Mouse (Mus musculus) embryonic facial prominence, embryonic 13.5 days (tissue): ENCODE measurements around the gene Gm5134. TPM values are rescaled to one million over a fixed set of nuclear protein-coding genes. Genes with fewer than 3 reads are reported as not detected.

Experiments used
- ATAC-seq: fragments of 200-750 bp; cut with Nextera tagmentation; 2 replicates; pipeline ENCODE4 v1.8.0; 2017; ENCODE audit warnings: low read depth; ENCODE audit not compliant: insufficient number of reproducible peaks, insufficient read depth, low FRiP score, low TSS enrichment
- H3K27ac ChIP-seq: fragments of 300-500 bp; sonication (generic); 2 replicates; pipeline ENCODE4 v1.5.1; 2015; ENCODE audit warnings: moderate library complexity, mild to moderate bottlenecking, inconsistent platforms
- H3K27me3 ChIP-seq: fragments of 300-500 bp; sonication (generic); 2 replicates; pipeline ENCODE4 v1.6.1; 2015; ENCODE audit warnings: mild to moderate bottlenecking, inconsistent platforms
- H3K36me3 ChIP-seq: fragments of 300-500 bp; sonication (generic); 2 replicates; pipeline ENCODE4 v1.6.1; 2015; ENCODE audit warnings: mild to moderate bottlenecking, inconsistent platforms
- H3K4me1 ChIP-seq: fragments of 300-500 bp; sonication (generic); 2 replicates; pipeline ENCODE4 v1.6.1; 2015; ENCODE audit warnings: inconsistent platforms
- H3K4me2 ChIP-seq: fragments of 300-500 bp; sonication (generic); 2 replicates; pipeline ENCODE4 v1.6.1; 2015; ENCODE audit warnings: moderate library complexity, mild to moderate bottlenecking, inconsistent platforms
- H3K4me3 ChIP-seq: fragments of 300-500 bp; sonication (generic); 2 replicates; pipeline ENCODE4 v1.5.1; 2015; ENCODE audit warnings: mild to moderate bottlenecking, inconsistent platforms
- H3K9ac ChIP-seq: fragments of 300-500 bp; sonication (generic); 2 replicates; pipeline ENCODE4 v1.6.1; 2015; ENCODE audit warnings: mild to moderate bottlenecking, inconsistent platforms
- H3K9me3 ChIP-seq: fragments of 300-500 bp; sonication (generic); 2 replicates; pipeline ENCODE4 v1.6.1; 2016; ENCODE audit warnings: inconsistent platforms
- WGBS: fragments of 180-500 bp; shearing (Covaris S2); methylation state at CpG from one replicate; pipeline ENCODE4 v1.1.7; 2015; ENCODE audit warnings: mixed read lengths; 5-methylcytosine and 5-hydroxymethylcytosine counted together
- polyA plus RNA-seq: library from polyadenylated mRNA; unstranded; fragments of >200 nt; fragmentation: Nextera tagmentation; extraction: Ambion mirVana; gene quantifications from 2 replicates; pipeline ENCODE4 v1.2.1, GENCODE M21; 2015

The Gm5134 gene
- polyA plus RNA-seq, 1 experiment from 2014 or later = not detected

GRCm38 (mm10) chr10:76029276-76029675, 75.0 kb downstream of the Gm5134 start:
- Histone ChIP-seq H3K4me3 (no peak overlapping the region), H3K27ac (no peak overlapping the region), H3K4me1 (no peaks in the 10 kb centered on the region; the same call in 1 of the 2 replicates), H3K36me3 (no peaks in the 10 kb centered on the region), H3K9ac (no peak overlapping the region), H3K9me3 (peaks cover 5% of the 10 kb centered on the region; the same call in 1 of the 2 replicates), H3K4me2 (no peak overlapping the region), H3K27me3 (no peaks in the 10 kb centered on the region)
- ATAC-seq = no peak
- WGBS = 62% methylated on average over 5 of the region's 5 CpGs

- H3K9ac ChIP-seq = no peak overlapping the region
- ATAC-seq = no peak
- 59% methylated on average over 5 of the region's 5 CpGs for WGBS
- no peaks in the 10 kb centered on the region for H3K27me3 ChIP-seq
- peaks cover 8% of the 10 kb centered on the region for H3K36me3 ChIP-seq
- H3K27ac ChIP-seq = no peak overlapping the region
- no peak overlapping the region for H3K4me3 ChIP-seq
- no peaks in the 10 kb centered on the region for H3K9me3 ChIP-seq
- no peaks in the 10 kb centered on the region; the same call in 1 of the 2 replicates for H3K4me1 ChIP-seq
- H3K4me2 ChIP-seq = no peak overlapping the region
Measured at GRCm38 (mm10) chr10:76030496-76030895, 76.2 kb downstream of the Gm5134 start.

- WGBS = 50% methylated on average over 14 of the region's 14 CpGs
Measured at GRCm38 (mm10) chr10:76031511-76032401, 77.4 kb downstream of the Gm5134 start.

DNA sequence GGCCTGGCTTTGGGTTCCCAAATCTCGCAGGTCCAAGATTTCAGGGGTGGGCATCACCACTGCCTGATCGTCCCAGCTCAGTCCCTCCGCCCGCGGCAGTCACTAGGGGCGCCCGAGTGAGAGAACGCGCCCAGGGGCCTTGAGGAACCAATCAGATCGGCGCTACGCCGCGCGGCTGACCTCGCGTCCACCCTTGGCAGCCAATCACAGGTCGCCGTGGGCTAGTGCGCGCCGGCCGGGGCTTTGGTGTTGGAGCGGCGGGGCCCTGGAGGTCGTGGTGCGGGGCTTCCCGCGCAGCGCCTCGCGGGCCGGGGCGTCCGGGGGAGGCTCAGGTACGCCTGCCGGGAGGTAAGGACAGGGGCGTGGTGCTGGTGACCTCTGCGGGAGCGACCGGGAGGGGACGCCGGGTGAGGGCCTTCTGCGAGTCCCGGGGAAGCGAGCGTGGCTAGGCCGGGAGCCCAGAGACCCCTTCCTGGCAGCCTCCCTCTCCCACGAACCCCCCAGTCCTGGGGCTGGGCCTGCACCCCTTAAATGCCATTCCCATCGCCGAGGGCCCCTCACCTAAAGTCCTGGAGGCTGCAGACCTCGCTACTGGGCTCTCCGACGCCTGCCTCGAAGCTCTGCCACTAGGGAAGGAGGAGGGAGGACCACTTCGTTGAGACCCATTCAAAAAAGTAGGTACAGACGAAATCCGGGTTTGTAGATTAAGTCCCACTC, 78.2 kb downstream of the Gm5134 start, which contains the start of gene Zfp280b:
Gene Zfp280b, plus strand, starts transcription at position 249 of the 717 bp plus-strand sequence.
- Histone ChIP-seq H3K36me3 (peaks cover 22% of the 10 kb centered on the region), H3K4me3 (peak within 1 kb of the TSS; percentile 92), H3K9me3 (no peaks in the 10 kb centered on the region), H3K4me1 (no peaks in the 10 kb centered on the region; the same call in 1 of the 2 replicates), H3K9ac (peak within 1 kb of the TSS; percentile 97), H3K4me2 (peak within 1 kb of the TSS; percentile 78), H3K27ac (peak within 1 kb of the TSS; percentile 78), H3K27me3 (no peaks in the 10 kb centered on the region)
- WGBS = under 1% methylated on average over 56 of the region's 58 CpGs
- peak; percentile 96 for ATAC-seq

More at GRCm38 (mm10) chr10:76031511-76032401, 77.4 kb downstream of the Gm5134 start:
- Histone ChIP-seq H3K4me3 (peak overlapping the region; percentile 92), H3K9ac (peak overlapping the region; percentile 97), H3K4me2 (peak overlapping the region; percentile 78), H3K36me3 (peaks cover 14% of the 10 kb centered on the region), H3K27ac (0 out of 2 replicates have a peak overlapping the region, but pooled peaks have one; percentile 16), H3K27me3 (no peaks in the 10 kb centered on the region), H3K9me3 (no peaks in the 10 kb centered on the region), H3K4me1 (no peaks in the 10 kb centered on the region; the same call in 1 of the 2 replicates)
- ATAC-seq = no peak

GRCm38 (mm10) chr10:76033119-76033455, 78.8 kb downstream of the Gm5134 start:
- Histone ChIP-seq H3K27ac (peak overlapping the region; percentile 78; the same call in 1 of the 2 replicates), H3K9ac (peak overlapping the region; percentile 97)

GRCm38 (mm10) chr10:76034001-76034600, 79.8 kb downstream of the Gm5134 start:
- no peak overlapping the region for H3K9ac ChIP-seq
- H3K4me1 ChIP-seq = no peaks in the 10 kb centered on the region; the same call in 1 of the 2 replicates
- ATAC-seq = no peak
- H3K36me3 ChIP-seq = peaks cover 37% of the 10 kb centered on the region
- H3K9me3 ChIP-seq = no peaks in the 10 kb centered on the region
- H3K4me2 ChIP-seq = peak overlapping the region; percentile 78
- no peak overlapping the region for H3K27ac ChIP-seq
- H3K27me3 ChIP-seq = no peaks in the 10 kb centered on the region
- WGBS = 96% methylated on average over 8 of the region's 8 CpGs
- no peak overlapping the region for H3K4me3 ChIP-seq

More at GRCm38 (mm10) chr10:76033119-76033455, 78.8 kb downstream of the Gm5134 start:
- H3K4me3 ChIP-seq = peak overlapping the region; percentile 92
- 21% methylated on average over 7 of the region's 7 CpGs for WGBS
- no peaks in the 10 kb centered on the region for H3K27me3 ChIP-seq
- no peak for ATAC-seq
- H3K4me1 ChIP-seq = no peaks in the 10 kb centered on the region; the same call in 1 of the 2 replicates
- no peaks in the 10 kb centered on the region for H3K9me3 ChIP-seq
- H3K36me3 ChIP-seq = peaks cover 27% of the 10 kb centered on the region
- H3K4me2 ChIP-seq = peak overlapping the region; percentile 78

DNA sequence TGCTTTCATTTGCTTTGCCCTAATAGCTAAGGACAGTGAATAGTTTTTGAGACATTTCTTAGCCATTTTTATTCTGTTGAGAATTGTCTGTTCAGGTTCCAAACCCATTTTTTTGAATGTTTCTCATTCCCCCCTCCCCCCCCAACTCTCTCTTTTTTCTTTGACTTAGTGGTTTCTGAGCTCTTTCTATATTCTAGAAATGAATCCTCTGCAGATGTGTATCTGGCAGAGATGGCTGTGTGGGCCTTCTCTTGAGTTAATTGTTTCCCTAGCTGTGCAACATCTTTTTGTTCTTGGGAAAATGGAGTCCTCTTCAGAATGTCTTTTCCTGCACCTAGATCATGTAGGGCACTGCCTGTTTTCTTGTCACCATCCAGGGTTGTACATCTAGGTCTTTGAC, 81.0 kb downstream of the Gm5134 start:
- Histone ChIP-seq H3K36me3 (peaks cover 49% of the 10 kb centered on the region), H3K9me3 (no peaks in the 10 kb centered on the region), H3K27me3 (no peaks in the 10 kb centered on the region), H3K27ac (no peak overlapping the region), H3K4me3 (no peak overlapping the region), H3K4me1 (no peaks in the 10 kb centered on the region; the same call in 1 of the 2 replicates), H3K4me2 (no peak overlapping the region), H3K9ac (no peak overlapping the region)
- ATAC-seq = no peak

GRCm38 (mm10) chr10:76036962-76037361, 82.6 kb downstream of the Gm5134 start:
- Histone ChIP-seq H3K9ac (no peak overlapping the region), H3K36me3 (peaks cover 63% of the 10 kb centered on the region), H3K4me3 (no peak overlapping the region), H3K4me1 (no peaks in the 10 kb centered on the region; the same call in 1 of the 2 replicates), H3K9me3 (no peaks in the 10 kb centered on the region), H3K4me2 (no peak overlapping the region), H3K27ac (no peak overlapping the region), H3K27me3 (no peaks in the 10 kb centered on the region)
- no peak for ATAC-seq
- 95% methylated on average over 5 of the region's 5 CpGs for WGBS

- no peak overlapping the region for H3K4me2 ChIP-seq
- ATAC-seq = no peak
- no peaks in the 10 kb centered on the region for H3K9me3 ChIP-seq
- H3K27ac ChIP-seq = no peak overlapping the region
- no peaks in the 10 kb centered on the region for H3K27me3 ChIP-seq
- no peak overlapping the region for H3K9ac ChIP-seq
- H3K4me3 ChIP-seq = no peak overlapping the region
- H3K4me1 ChIP-seq = peaks cover 3% of the 10 kb centered on the region; the same call in 1 of the 2 replicates
- WGBS = 30% methylated on average over 5 of the region's 5 CpGs
- peaks cover 28% of the 10 kb centered on the region for H3K36me3 ChIP-seq
Measured at GRCm38 (mm10) chr10:76045343-76045742, 91.0 kb downstream of the Gm5134 start.

DNA sequence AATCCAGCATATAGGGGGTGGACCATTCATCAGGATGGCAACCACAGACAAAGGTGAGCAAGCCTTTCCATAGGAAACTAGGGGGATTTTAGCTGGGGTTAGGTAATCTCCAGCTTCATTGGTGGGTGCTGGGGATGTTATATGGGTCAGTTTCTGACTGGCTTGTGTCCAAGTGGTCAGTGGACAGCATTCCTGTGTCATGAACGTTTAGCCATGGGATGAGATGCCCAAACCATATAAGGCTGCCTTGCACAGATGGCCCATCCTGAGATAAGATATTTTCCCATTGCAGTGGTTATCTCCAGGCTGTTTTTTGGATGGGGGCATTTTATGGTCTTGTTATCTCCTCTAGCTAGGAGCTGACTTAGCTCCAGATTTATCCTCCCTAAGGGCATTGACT, 92.4 kb downstream of the Gm5134 start:
- no peak overlapping the region for H3K27ac ChIP-seq
- no peaks in the 10 kb centered on the region for H3K27me3 ChIP-seq
- no peak for ATAC-seq
- 59% methylated on average over 1 of the region's 1 CpGs for WGBS
- H3K9ac ChIP-seq = no peak overlapping the region
- H3K9me3 ChIP-seq = no peaks in the 10 kb centered on the region
- no peak overlapping the region for H3K4me3 ChIP-seq
- H3K4me1 ChIP-seq = peaks cover 3% of the 10 kb centered on the region; the same call in 1 of the 2 replicates
- H3K4me2 ChIP-seq = no peak overlapping the region
- H3K36me3 ChIP-seq = peaks cover 14% of the 10 kb centered on the region

GRCm38 (mm10) chr10:76047182-76047869, 93.0 kb downstream of the Gm5134 start:
- Histone ChIP-seq H3K4me1 (peaks cover 3% of the 10 kb centered on the region; the same call in 1 of the 2 replicates), H3K36me3 (peaks cover 14% of the 10 kb centered on the region), H3K27ac (no peak overlapping the region), H3K9ac (no peak overlapping the region), H3K4me3 (no peak overlapping the region), H3K27me3 (no peaks in the 10 kb centered on the region), H3K9me3 (no peaks in the 10 kb centered on the region), H3K4me2 (no peak overlapping the region)
- WGBS = 51% methylated on average over 5 of the region's 5 CpGs
- no peak for ATAC-seq
